Mouse (Mus musculus) MEL (cell line): Measurements from ENCODE around the gene Nsd1. TPM values are rescaled to one million over a fixed set of nuclear protein-coding genes. Genes with fewer than 3 reads are reported as not detected.

Experiments
- DNase-seq: peaks from one replicate; pipeline ENCODE4 v3.0.0; 2011; ENCODE audit warnings: low read depth, low spot score
- H3K27ac ChIP-seq: 2 replicates; pipeline ENCODE4 v1.5.1; 2012; ENCODE audit warnings: low read depth, mild to moderate bottlenecking, control low read depth, low read length, moderate library complexity; ENCODE audit not compliant: control insufficient read depth
- H3K27me3 ChIP-seq, 2 experiments: fragments of 150-350 bp in 1 of 2; sonication (generic) in 1 of 2; 2 replicates each; pipeline ENCODE4 v1.6.1; 2012; ENCODE audit warnings: low read length in 2 of 2, mild to moderate bottlenecking in 2 of 2, improper control_type of control experiment in 1 of 2, moderate library complexity in 1 of 2; ENCODE audit not compliant: insufficient read depth in 2 of 2, control insufficient read depth in 1 of 2
- H3K36me3 ChIP-seq, 2 experiments: 2 replicates each; pipeline ENCODE4 v1.6.1; 2012 to 2014; ENCODE audit warnings: low read length in 2 of 2, improper control_type of control experiment in 1 of 2, inconsistent platforms in 1 of 2, mild to moderate bottlenecking in 1 of 2; ENCODE audit not compliant: insufficient read depth in 2 of 2, control insufficient read depth in 1 of 2
- H3K4me1 ChIP-seq, 2 experiments: fragments of 150-350 bp in 1 of 2; sonication (generic) in 1 of 2; 2 replicates each; pipeline ENCODE4 v1.6.1; 2012; ENCODE audit warnings: low read length in 2 of 2, improper control_type of control experiment in 1 of 2, mild to moderate bottlenecking in 1 of 2; ENCODE audit not compliant: insufficient read depth in 2 of 2, control insufficient read depth in 1 of 2
- H3K4me3 ChIP-seq, 2 experiments: fragments of 150-350 bp in 1 of 2; sonication (generic) in 1 of 2; 2 replicates each; pipeline ENCODE4 v1.5.1; 2012; ENCODE audit warnings: low read depth in 2 of 2, low read length in 2 of 2, mild to moderate bottlenecking in 2 of 2, moderate library complexity in 2 of 2, control low read depth in 1 of 2, improper control_type of control experiment in 1 of 2; ENCODE audit not compliant: control insufficient read depth in 1 of 2, insufficient read depth in 1 of 2
- H3K79me2 ChIP-seq: 2 replicates; pipeline ENCODE4 v1.6.1; 2012; ENCODE audit warnings: mild to moderate bottlenecking, low read length, moderate library complexity; ENCODE audit not compliant: control insufficient read depth, poor library complexity, insufficient read depth
- H3K9ac ChIP-seq: 2 replicates; pipeline ENCODE4 v1.6.1; 2012; ENCODE audit warnings: low read depth, mild to moderate bottlenecking, control low read depth, low read length, moderate library complexity; ENCODE audit not compliant: control insufficient read depth, poor library complexity, severe bottlenecking
- H3K9me3 ChIP-seq: fragments of 150-350 bp; sonication (generic); replicated peaks from 2 replicates; pipeline ENCODE4 v1.6.1; 2012; ENCODE audit warnings: mild to moderate bottlenecking, low read length, improper control_type of control experiment, moderate library complexity; ENCODE audit not compliant: insufficient read depth
- BHLHE40 ChIP-seq: IDR thresholded peaks from 2 replicates; pipeline ENCODE4 v1.6.1; 2012; ENCODE audit warnings: low read depth, mild to moderate bottlenecking, inconsistent platforms, low read length, improper control_type of control experiment, borderline replicate concordance
- CHD1 ChIP-seq: IDR thresholded peaks from 2 replicates; pipeline ENCODE4 v1.6.1; 2012; ENCODE audit warnings: low read depth, mild to moderate bottlenecking, inconsistent platforms, low read length, improper control_type of control experiment
- CHD2 ChIP-seq: IDR thresholded peaks from 2 replicates; pipeline ENCODE4 v1.6.1; 2011; ENCODE audit warnings: low read length, improper control_type of control experiment
- CTCF ChIP-seq, 3 experiments: IDR thresholded peaks in 2 of 3; conservative IDR thresholded peaks in 1 of 3; 2 replicates each; pipeline ENCODE4 v1.5.1; 2011 to 2012; ENCODE audit warnings: low read length in 3 of 3, low read depth in 2 of 3, mild to moderate bottlenecking in 2 of 3, improper control_type of control experiment in 1 of 3, inconsistent platforms in 1 of 3, mixed read lengths in 1 of 3, moderate library complexity in 1 of 3; ENCODE audit not compliant: control insufficient read depth in 1 of 3, insufficient read depth in 1 of 3, poor library complexity in 1 of 3, severe bottlenecking in 1 of 3
- ELF1 ChIP-seq: IDR thresholded peaks from 2 replicates; pipeline ENCODE4 v1.6.1; 2014; ENCODE audit warnings: low read depth, mild to moderate bottlenecking, inconsistent platforms, low read length, improper control_type of control experiment, moderate library complexity
- EP300 ChIP-seq, 2 experiments: IDR thresholded peaks; 2 replicates each; pipeline ENCODE4 v1.6.1; 2011; ENCODE audit warnings: improper control_type of control experiment in 2 of 2, low read length in 2 of 2, low read depth in 1 of 2, mild to moderate bottlenecking in 1 of 2
- ETS1 ChIP-seq: IDR thresholded peaks from 2 replicates; pipeline ENCODE4 v1.6.1; 2012; ENCODE audit warnings: low read depth, mild to moderate bottlenecking, inconsistent platforms, low read length, improper control_type of control experiment, moderate library complexity
- GATA1 ChIP-seq: IDR thresholded peaks from 2 replicates; pipeline ENCODE4 v1.6.1; 2011; ENCODE audit warnings: low read depth, low read length, improper control_type of control experiment
- JUND ChIP-seq: IDR thresholded peaks from 2 replicates; pipeline ENCODE4 v1.6.1; 2011; ENCODE audit warnings: low read depth, mild to moderate bottlenecking, improper control_type of control experiment, low read length
- MAFK ChIP-seq: IDR thresholded peaks from 2 replicates; pipeline ENCODE4 v1.6.1; 2011; ENCODE audit warnings: low read depth, mild to moderate bottlenecking, low read length, improper control_type of control experiment, borderline replicate concordance
- MAX ChIP-seq: IDR thresholded peaks from 2 replicates; pipeline ENCODE4 v1.6.1; 2011; ENCODE audit warnings: low read length, improper control_type of control experiment
- MAZ ChIP-seq: IDR thresholded peaks from 2 replicates; pipeline ENCODE4 v1.6.1; 2012; ENCODE audit warnings: low read depth, mild to moderate bottlenecking, inconsistent platforms, low read length, improper control_type of control experiment
- POLR2A ChIP-seq, 2 experiments: IDR thresholded peaks; 2 replicates each; pipeline ENCODE4 v1.6.1; 2011 to 2012; ENCODE audit warnings: low read length in 2 of 2, mild to moderate bottlenecking in 2 of 2, control low read depth in 1 of 2, improper control_type of control experiment in 1 of 2, low read depth in 1 of 2, moderate library complexity in 1 of 2; ENCODE audit not compliant: control insufficient read depth in 1 of 2, insufficient read depth in 1 of 2, poor library complexity in 1 of 2
- POLR2AphosphoS2 ChIP-seq: IDR thresholded peaks from 2 replicates; pipeline ENCODE4 v1.6.1; 2011; ENCODE audit warnings: low read length, improper control_type of control experiment
- POLR2AphosphoS5 ChIP-seq: IDR thresholded peaks from 2 replicates; pipeline ENCODE4 v1.6.1; 2012; ENCODE audit warnings: low read depth, borderline replicate concordance, mild to moderate bottlenecking, inconsistent platforms, low read length, moderate library complexity, mixed read lengths
- RCOR1 ChIP-seq: IDR thresholded peaks from 2 replicates; pipeline ENCODE4 v1.6.1; 2012; ENCODE audit warnings: low read depth, mild to moderate bottlenecking, inconsistent platforms, low read length, improper control_type of control experiment
- SIN3A ChIP-seq: IDR thresholded peaks from 2 replicates; pipeline ENCODE4 v1.6.1; 2012; ENCODE audit warnings: low read length, improper control_type of control experiment, inconsistent platforms
- SMC3 ChIP-seq: IDR thresholded peaks from 2 replicates; pipeline ENCODE4 v1.6.1; 2011; ENCODE audit warnings: low read depth, low read length, improper control_type of control experiment
- TAL1 ChIP-seq: IDR thresholded peaks from 2 replicates; pipeline ENCODE4 v1.6.1; 2012; ENCODE audit warnings: mild to moderate bottlenecking, inconsistent platforms, low read length, moderate library complexity, mixed read lengths
- USF1 ChIP-seq: IDR thresholded peaks from 2 replicates; pipeline ENCODE4 v1.6.1; 2014; ENCODE audit warnings: low read depth, mild to moderate bottlenecking, inconsistent platforms, low read length, improper control_type of control experiment, moderate library complexity
- USF2 ChIP-seq, 2 experiments: IDR thresholded peaks; 2 replicates each; pipeline ENCODE4 v1.6.1; 2011 to 2012; ENCODE audit warnings: improper control_type of control experiment in 2 of 2, low read length in 2 of 2, borderline replicate concordance in 1 of 2, inconsistent platforms in 1 of 2, low read depth in 1 of 2, mild to moderate bottlenecking in 1 of 2; ENCODE audit not compliant: insufficient read depth in 1 of 2
- ZC3H11A ChIP-seq: IDR thresholded peaks from 2 replicates; pipeline ENCODE4 v1.6.1; 2012; ENCODE audit warnings: low read depth, mild to moderate bottlenecking, inconsistent platforms, low read length, improper control_type of control experiment
- ZNF384 ChIP-seq: IDR thresholded peaks from 2 replicates; pipeline ENCODE4 v1.6.1; 2012; ENCODE audit warnings: low read depth, mild to moderate bottlenecking, inconsistent platforms, low read length, improper control_type of control experiment
- polyA plus RNA-seq, 2 experiments: library from polyadenylated mRNA; stranded (reverse) in 1 of 2; unstranded in 1 of 2; fragments of >175 nt in 1 of 2; fragments of >200 nt in 1 of 2; gene quantifications; 2 replicates each; pipeline versions ENCODE4 v1.2.1 to v1.2.4; 2012; ENCODE audit warnings: low replicate concordance in 2 of 2, low read depth in 1 of 2; ENCODE audit not compliant: insufficient read length in 2 of 2, insufficient read depth in 1 of 2, missing spikeins in 1 of 2
- total RNA-seq: library from RNA; depleted of rRNA; stranded (reverse); fragments of 300-350 nt; gene quantifications from 2 replicates; pipeline ENCODE4 v1.2.3, GENCODE M21; 2012

Nsd1 gene
- total and polyA plus RNA-seq, 3 experiments = 6.3 to 59.3 (median 10.0) TPM

- Histone ChIP-seq H3K27ac (no peak overlapping the region), H3K4me1 (no peaks in the 10 kb centered on the region; a peak in 2 of 4 replicates), H3K9ac (no peak overlapping the region), H3K4me3 (no peak overlapping the region), H3K27me3 (no peaks in the 10 kb centered on the region), H3K36me3 (peaks cover 0 to 7% of the 10 kb centered on the region in 2 experiments; a peak in 2 of 4 replicates), H3K79me2 (peaks cover 4% of the 10 kb centered on the region; the same call in 1 of the 2 replicates), H3K9me3 (no peaks in the 10 kb centered on the region)
- no peak for DNase-seq
- TF ChIP-seq EP300 (IDR thresholded peaks at IDR 0.05; ENCODE audit: low read depth in 1 of 2, low read length in 2 of 2) (no peak), RCOR1 (no peak), JUND (no peak), MAFK (no peak), CTCF (IDR thresholded peaks at IDR 0.05 in 2 of 3, conservative IDR thresholded peaks at IDR 0.05 in 1 of 3; ENCODE audit: control insufficient read depth in 1 of 3, insufficient read depth in 1 of 3, low read depth in 2 of 3, low read length in 3 of 3, poor library complexity in 1 of 3, severe bottlenecking in 1 of 3) (peak in 2 of 3 experiments; percentile 8 to 26; a peak in 1 of 6 replicates), SMC3 (peak; percentile 12; the same call in 1 of the 2 replicates), ZNF384 (peak; percentile 73)
- TF ChIP-seq, all 39 proteins: peak for 3
These were observed 49.1 kb downstream of the Nsd1 start for GRCm38 (mm10) chr13:55258651-55259050.

GRCm38 (mm10) chr13:55261521-55261920 is 51.9 kb downstream of the Nsd1 start:
- TF ChIP-seq TAL1 = no peak
- TF ChIP-seq USF1 = no peak
- Histone ChIP-seq H3K9me3 (no peaks in the 10 kb centered on the region), H3K79me2 (peaks cover 1% of the 10 kb centered on the region; the same call in 1 of the 2 replicates), H3K4me3 (no peak overlapping the region), H3K36me3 (no peaks in the 10 kb centered on the region), H3K4me1 (no peaks in the 10 kb centered on the region), H3K9ac (no peak overlapping the region), H3K27me3 (no peaks in the 10 kb centered on the region), H3K27ac (no peak overlapping the region)
- DNase-seq = no peak

- no peak for DNase-seq
- no peak overlapping the region for H3K27ac ChIP-seq
- H3K4me3 ChIP-seq = no peak overlapping the region
- no peaks in the 10 kb centered on the region for H3K4me1 ChIP-seq
- TF ChIP-seq CHD2 (no peak), ZC3H11A (no peak), POLR2AphosphoS5 (no peak), CTCF (IDR thresholded peaks at IDR 0.05 in 2 of 3, conservative IDR thresholded peaks at IDR 0.05 in 1 of 3; ENCODE audit: control insufficient read depth in 1 of 3, insufficient read depth in 1 of 3, low read depth in 2 of 3, low read length in 3 of 3, poor library complexity in 1 of 3, severe bottlenecking in 1 of 3) (no peak), ETS1 (no peak), ELF1 (no peak), JUND (no peak), MAX (no peak), CHD1 (no peak), USF2 (IDR thresholded peaks at IDR 0.05; ENCODE audit: borderline replicate concordance in 1 of 2, insufficient read depth in 1 of 2, low read depth in 1 of 2, low read length in 2 of 2) (no peak), GATA1 (no peak), MAZ (no peak), BHLHE40 (no peak), POLR2A (IDR thresholded peaks at IDR 0.05; ENCODE audit: control insufficient read depth in 1 of 2, insufficient read depth in 1 of 2, low read depth in 1 of 2, low read length in 2 of 2, poor library complexity in 1 of 2) (no peak), POLR2AphosphoS2 (no peak), SMC3 (no peak), SIN3A (no peak)
- TF ChIP-seq, all 39 proteins: peak for 0
- Histone ChIP-seq H3K9me3 (no peaks in the 10 kb centered on the region), H3K79me2 (no peaks in the 10 kb centered on the region; the same call in 1 of the 2 replicates), H3K27me3 (no peaks in the 10 kb centered on the region), H3K36me3 (no peaks in the 10 kb centered on the region), H3K9ac (no peak overlapping the region)
These were observed 52.5 kb downstream of the Nsd1 start for GRCm38 (mm10) chr13:55262096-55262495.
